Mouse (Mus musculus): Measurements from ENCODE around the gene Car9.

- TF ChIP-seq POLR2A (IDR thresholded peaks at IDR 0.05; ENCODE audit: control insufficient read depth, extremely low read depth, insufficient read depth, low read length, poor library complexity) = no peak
- TF ChIP-seq CTCF (IDR thresholded peaks at IDR 0.05; ENCODE audit: borderline replicate concordance, control insufficient read depth, extremely low read depth, insufficient read depth, low read length, poor library complexity) = no peak
Observed at GRCm38 (mm10) chr4:43515764-43516708, 9.3 kb downstream of the Car9 start.

All from thymus, adult 2 months (tissue).